Mouse (Mus musculus): ENCODE measurements around the gene Chek2.

DNA sequence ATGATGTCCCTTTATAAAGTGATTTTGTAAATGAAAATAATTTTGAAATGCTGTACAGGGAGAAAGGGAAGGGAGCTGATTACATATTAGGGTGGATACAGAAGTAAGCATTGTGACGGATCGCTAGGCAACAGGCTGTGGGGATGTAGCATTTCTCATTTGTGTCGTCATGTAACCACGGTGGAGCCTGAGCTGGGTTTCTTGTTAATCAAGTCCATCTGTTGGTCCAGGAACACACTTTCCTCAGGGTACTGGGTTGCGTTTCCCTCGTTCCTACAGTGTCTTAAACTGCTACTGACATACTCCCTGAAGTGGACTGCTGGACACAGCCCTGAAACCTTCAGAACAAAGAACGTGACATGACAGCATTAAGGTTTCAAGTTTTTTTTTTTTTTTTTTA lies 58.4 kb downstream of the Chek2 start:
- no peak for TF ChIP-seq POLR2A (IDR thresholded peaks at IDR 0.05; ENCODE audit: low read depth, low read length)
- no peak for TF ChIP-seq CTCF (IDR thresholded peaks at IDR 0.05; ENCODE audit: borderline replicate concordance, insufficient read depth, low read length)

Data from embryonic fibroblast, embryonic 13.5 days (primary cell).